Comparison of ENCODE assay signal across 25 mouse cellular contexts in genomic region chr6:82885441-82885840, GRCm38 (mm10).
"Had no signal": no experiment of that assay in that cellular context is flagged by ENCODE, and none has a peak within 500 bp of the region (broad histone marks: within the 10 kb centered on the region; RNA-seq: fewer than 3 reads in every experiment).

No protein-coding gene starts in this region.

- H3K36me3 ChIP-seq: limb, embryonic 10.5 days; limb, embryonic 13.5 days; liver, embryonic 12.5 days; liver, embryonic 15.5 days; lung, embryonic 15.5 days; midbrain, embryonic 10.5 days; midbrain, embryonic 13.5 days; neural tube, embryonic 12.5 days; neural tube, embryonic 15.5 days; stomach, embryonic 15.5 days had no signal

- H3K27me3 ChIP-seq: limb, embryonic 13.5 days; liver, embryonic 15.5 days; lung, embryonic 15.5 days; midbrain, embryonic 13.5 days; neural tube, embryonic 12.5 days; neural tube, embryonic 15.5 days; stomach, embryonic 15.5 days had no signal

- H3K27ac ChIP-seq: kidney, postnatal 0 days; layer of hippocampus, adult 2 months; limb, embryonic 10.5 days; limb, embryonic 13.5 days; liver, embryonic 12.5 days; liver, embryonic 15.5 days; lung, embryonic 15.5 days; midbrain, embryonic 10.5 days; midbrain, embryonic 13.5 days; neural tube, embryonic 12.5 days; neural tube, embryonic 15.5 days; stomach, embryonic 15.5 days had no signal

- H3K9me3 ChIP-seq: limb, embryonic 10.5 days; limb, embryonic 13.5 days; liver, embryonic 12.5 days; liver, embryonic 15.5 days; lung, embryonic 15.5 days; midbrain, embryonic 10.5 days; midbrain, embryonic 13.5 days; neural tube, embryonic 12.5 days; neural tube, embryonic 15.5 days; stomach, embryonic 15.5 days had no signal

- H3K9ac ChIP-seq: limb, embryonic 13.5 days; liver, embryonic 12.5 days; liver, embryonic 15.5 days; lung, embryonic 15.5 days; midbrain, embryonic 13.5 days; neural tube, embryonic 12.5 days; neural tube, embryonic 15.5 days; stomach, embryonic 15.5 days had no signal

- H3K4me2 ChIP-seq: limb, embryonic 13.5 days; liver, embryonic 12.5 days; liver, embryonic 15.5 days; lung, embryonic 15.5 days; midbrain, embryonic 13.5 days; neural tube, embryonic 12.5 days; neural tube, embryonic 15.5 days; stomach, embryonic 15.5 days had no signal

- DNase-seq: kidney, postnatal 25 days; layer of hippocampus, adult 9-11 months; liver; lung, adult 18-20 months; lung, postnatal 10 days; lung, postnatal 36 days; right cerebral cortex, adult 18-20 months; right cerebral cortex, postnatal 14 days; right cerebral cortex, postnatal 4 days; spleen, adult 18-20 months; thymus, postnatal 25 days had no signal

- H3K4me3 ChIP-seq: layer of hippocampus, adult 2 months; limb, embryonic 10.5 days; limb, embryonic 13.5 days; liver, embryonic 12.5 days; liver, embryonic 15.5 days; lung, embryonic 15.5 days; megakaryocyte, embryonic 14.5 days; midbrain, embryonic 10.5 days; midbrain, embryonic 13.5 days; neural tube, embryonic 12.5 days; neural tube, embryonic 15.5 days; stomach, embryonic 15.5 days had no signal

- H3K4me1 ChIP-seq: liver, embryonic 12.5 days; liver, embryonic 15.5 days; lung, embryonic 15.5 days; midbrain, embryonic 13.5 days; neural tube, embryonic 12.5 days; neural tube, embryonic 15.5 days had no signal

- ATAC-seq: liver, embryonic 12.5 days; midbrain, embryonic 13.5 days; midbrain, embryonic 16.5 days had no signal
